Mouse (Mus musculus) hindbrain, embryonic 13.5 days (tissue): ENCODE results near the gene Ltb4r2. TPM values are rescaled to one million over a fixed set of nuclear protein-coding genes. Genes with fewer than 3 reads are reported as not detected.

Source experiments
- ATAC-seq: fragments of 200-750 bp; cut with Nextera tagmentation; 2 replicates; pipeline ENCODE4 v1.8.0; 2017; ENCODE audit warnings: moderate TSS enrichment; ENCODE audit not compliant: low FRiP score
- H3K27ac ChIP-seq: fragments of 300-500 bp; sonication (generic); 2 replicates; pipeline ENCODE4 v1.5.1; 2015; ENCODE audit warnings: inconsistent platforms, mild to moderate bottlenecking, moderate library complexity
- H3K27me3 ChIP-seq: fragments of 300-500 bp; sonication (generic); 2 replicates; pipeline ENCODE4 v1.6.1; 2015; ENCODE audit warnings: mild to moderate bottlenecking, inconsistent platforms
- H3K36me3 ChIP-seq: fragments of 300-500 bp; sonication (generic); 2 replicates; pipeline ENCODE4 v1.6.1; 2015; ENCODE audit warnings: mild to moderate bottlenecking, inconsistent platforms
- H3K4me1 ChIP-seq: fragments of 300-500 bp; sonication (generic); replicated peaks from 2 replicates; pipeline ENCODE4 v1.6.1; 2015; ENCODE audit warnings: inconsistent platforms
- H3K4me2 ChIP-seq: fragments of 300-500 bp; sonication (generic); 2 replicates; pipeline ENCODE4 v1.6.1; 2015; ENCODE audit warnings: inconsistent platforms, mild to moderate bottlenecking, moderate library complexity
- H3K4me3 ChIP-seq: fragments of 300-500 bp; sonication (generic); 2 replicates; pipeline ENCODE4 v1.5.1; 2015; ENCODE audit warnings: mild to moderate bottlenecking, inconsistent platforms
- H3K9ac ChIP-seq: fragments of 300-500 bp; sonication (generic); 2 replicates; pipeline ENCODE4 v1.6.1; 2015; ENCODE audit warnings: mild to moderate bottlenecking, inconsistent platforms
- H3K9me3 ChIP-seq: fragments of 300-500 bp; sonication (generic); 2 replicates; pipeline ENCODE4 v1.6.1; 2016; ENCODE audit warnings: inconsistent platforms
- WGBS: fragments of 180-500 bp; shearing (Covaris S2); methylation state at CpG from one replicate; pipeline ENCODE4 v1.1.7; 2015; 5-methylcytosine and 5-hydroxymethylcytosine counted together
- polyA plus RNA-seq: library from polyadenylated mRNA; unstranded; fragments of >200 nt; fragmentation: Nextera tagmentation; extraction: Ambion mirVana; gene quantifications from 2 replicates; pipeline ENCODE4 v1.2.1, GENCODE M21; 2015

The Ltb4r2 gene
- polyA plus RNA-seq, 1 experiment from 2014 or later: 0.56 TPM

DNA sequence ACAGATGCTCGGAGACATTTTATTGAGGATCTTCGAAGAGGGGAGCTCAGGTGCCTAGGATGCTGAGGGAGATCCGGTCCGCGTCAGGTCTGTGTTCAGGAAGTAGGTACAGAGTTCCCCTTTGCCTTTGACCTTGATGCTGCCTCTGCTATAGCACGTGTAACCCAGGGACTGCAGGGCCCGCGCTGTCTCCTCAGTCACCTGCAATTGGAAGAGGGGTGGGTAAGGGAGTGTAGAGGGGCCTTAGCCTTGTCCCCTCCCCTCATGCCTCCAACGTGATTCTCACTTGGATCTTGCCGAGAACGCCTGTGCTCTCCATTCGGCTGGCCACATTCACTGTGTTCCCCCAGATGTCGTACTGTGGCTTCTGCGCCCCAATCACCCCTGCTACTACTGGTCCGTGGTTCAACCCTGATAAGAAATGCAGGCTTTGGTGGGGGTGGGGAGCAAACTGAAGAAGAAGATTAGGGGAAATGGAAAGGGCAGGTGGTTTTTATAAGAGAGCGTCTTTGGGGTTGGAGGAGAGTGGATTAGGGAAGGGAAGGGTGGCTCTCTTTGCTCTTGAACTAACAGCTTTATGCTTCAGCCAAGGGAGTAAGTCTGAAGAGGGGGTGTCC is 8.0 kb downstream of the Ltb4r2 start:
- Histone ChIP-seq H3K27ac (no peak overlapping the region), H3K36me3 (no peaks in the 10 kb centered on the region), H3K9me3 (no peaks in the 10 kb centered on the region), H3K9ac (no peak overlapping the region), H3K27me3 (peaks cover 89% of the 10 kb centered on the region), H3K4me1 (peaks cover 10% of the 10 kb centered on the region), H3K4me3 (no peak overlapping the region), H3K4me2 (no peak overlapping the region)
- 80% methylated on average over 16 of the region's 16 CpGs for WGBS
- no peak for ATAC-seq

DNA sequence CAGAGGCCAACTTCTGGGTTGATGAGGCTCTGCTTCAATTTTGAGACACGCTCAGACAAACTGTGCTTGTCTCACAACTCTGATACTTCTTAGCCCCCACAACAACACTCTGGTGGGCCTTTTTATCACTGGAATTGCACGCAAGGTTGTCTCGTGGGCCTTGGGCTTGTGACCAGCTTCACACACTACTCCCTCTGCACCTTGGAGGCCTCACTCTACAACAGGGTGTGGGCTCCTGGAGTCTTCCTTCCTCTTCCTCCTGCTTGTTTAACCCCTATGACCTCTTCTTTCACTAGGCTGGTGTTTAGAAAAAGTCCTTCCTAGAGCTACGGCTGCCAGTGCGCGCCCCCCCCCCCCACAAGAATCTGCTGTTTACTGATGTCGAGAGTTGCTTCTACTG is 15.5 kb downstream of the Ltb4r2 start:
- Histone ChIP-seq H3K4me1 (peaks cover 4% of the 10 kb centered on the region; the same call in 1 of the 2 replicates), H3K27me3 (peaks cover 48% of the 10 kb centered on the region), H3K36me3 (no peaks in the 10 kb centered on the region), H3K9me3 (no peaks in the 10 kb centered on the region), H3K4me2 (no peak overlapping the region), H3K27ac (no peak overlapping the region), H3K4me3 (no peak overlapping the region), H3K9ac (no peak overlapping the region)
- no peak for ATAC-seq
- whole genome bisulfite sequencing: 66% methylated on average over 7 of the region's 7 CpGs

DNA sequence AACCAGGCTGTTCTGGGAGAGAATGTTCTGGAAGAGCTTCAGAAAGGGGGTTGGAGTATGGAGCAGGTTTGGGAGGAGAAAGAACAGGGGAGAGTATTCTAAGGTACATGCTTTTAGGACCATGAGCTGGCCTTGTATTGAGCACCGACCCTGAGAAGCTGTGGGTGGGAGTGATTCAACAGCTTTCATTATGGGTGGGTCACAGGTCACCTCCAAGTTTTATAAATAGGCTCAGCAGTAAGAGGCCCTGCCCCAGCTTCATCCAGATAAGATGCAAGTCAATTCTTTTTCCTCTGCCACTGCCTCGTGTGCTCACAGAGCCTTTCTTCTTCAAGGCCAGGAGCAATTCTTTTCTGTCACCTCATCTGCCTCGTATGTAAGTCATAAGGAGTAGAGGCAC is 15.9 kb downstream of the Ltb4r2 start:
- no peak for ATAC-seq
- Histone ChIP-seq H3K4me3 (no peak overlapping the region), H3K4me1 (peaks cover 6% of the 10 kb centered on the region; the same call in 1 of the 2 replicates), H3K36me3 (no peaks in the 10 kb centered on the region), H3K4me2 (no peak overlapping the region), H3K9ac (no peak overlapping the region), H3K9me3 (no peaks in the 10 kb centered on the region), H3K27ac (no peak overlapping the region), H3K27me3 (peaks cover 48% of the 10 kb centered on the region)
- 45% methylated on average over 3 of the region's 3 CpGs for WGBS

DNA sequence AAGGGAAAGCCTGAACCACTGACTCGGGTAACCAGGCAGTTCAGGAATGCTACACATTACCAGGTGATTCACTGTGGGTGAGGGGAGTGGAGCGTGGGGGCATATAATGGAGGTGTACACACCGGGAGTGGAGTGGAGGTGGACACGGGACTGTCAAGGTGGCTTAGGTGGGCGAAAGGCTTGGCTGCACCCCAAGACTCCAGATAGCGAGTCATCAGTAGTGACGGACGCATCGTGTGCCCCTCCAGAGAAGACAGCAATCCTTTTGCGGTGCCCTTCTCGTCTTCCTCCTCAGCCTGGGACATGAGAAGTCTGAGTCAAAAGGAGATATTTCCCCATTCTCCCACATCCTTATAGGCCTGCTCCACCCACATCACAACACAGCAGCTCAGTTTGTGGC is 16.6 kb downstream of the Ltb4r2 start:
- H3K4me3 ChIP-seq: no peak overlapping the region
- WGBS: 87% methylated on average over 11 of the region's 11 CpGs
- H3K36me3 ChIP-seq: no peaks in the 10 kb centered on the region
- no peak overlapping the region for H3K27ac ChIP-seq
- H3K4me2 ChIP-seq: no peak overlapping the region
- ATAC-seq: no peak
- H3K9me3 ChIP-seq: no peaks in the 10 kb centered on the region
- no peak overlapping the region for H3K9ac ChIP-seq
- H3K4me1 ChIP-seq: peaks cover 6% of the 10 kb centered on the region; the same call in 1 of the 2 replicates
- H3K27me3 ChIP-seq: peaks cover 48% of the 10 kb centered on the region

DNA sequence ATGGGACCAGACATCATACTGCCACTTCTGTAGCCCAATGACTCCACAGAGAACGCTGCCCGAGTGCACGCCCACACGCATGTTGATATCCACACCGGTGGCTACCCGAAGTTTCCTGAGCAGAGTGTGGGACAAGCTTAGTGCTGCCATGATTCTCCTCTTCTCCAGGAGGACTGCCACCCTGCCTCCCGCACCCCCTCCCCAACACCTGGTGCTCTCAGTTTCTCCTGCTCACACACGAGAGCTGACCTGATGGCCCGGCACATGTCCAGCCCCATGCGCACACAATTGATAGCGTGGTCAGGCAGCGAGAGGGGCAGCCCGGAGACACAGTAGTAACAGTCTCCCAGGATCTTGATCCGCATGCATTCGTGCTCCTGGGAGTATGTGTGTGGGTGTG is 17.5 kb downstream of the Ltb4r2 start:
- no peaks in the 10 kb centered on the region for H3K9me3 ChIP-seq

DNA sequence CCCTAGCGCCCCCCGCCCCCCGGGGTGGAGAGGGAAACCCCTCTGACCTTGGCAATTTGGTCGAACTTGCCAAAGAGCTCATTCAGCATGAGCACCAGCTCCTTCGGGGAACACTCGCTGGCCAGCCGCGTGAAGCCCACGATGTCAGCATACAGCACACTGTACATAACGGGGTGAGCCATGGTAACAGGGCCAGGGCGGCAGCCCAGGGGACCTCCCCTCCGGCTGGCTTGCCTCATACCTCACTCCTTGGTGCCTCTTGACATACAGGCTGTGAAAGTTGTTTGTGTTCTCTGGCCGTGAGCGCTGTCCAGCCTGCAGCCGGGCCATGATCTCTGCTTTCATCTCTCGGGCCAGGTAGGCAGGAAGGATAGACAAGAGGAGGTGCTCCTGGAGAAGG is 18.4 kb downstream of the Ltb4r2 start:
- Histone ChIP-seq H3K4me1 (peaks cover 17% of the 10 kb centered on the region), H3K9ac (no peak overlapping the region), H3K27me3 (peaks cover 56% of the 10 kb centered on the region), H3K4me2 (no peak overlapping the region), H3K36me3 (no peaks in the 10 kb centered on the region), H3K4me3 (no peak overlapping the region), H3K9me3 (no peaks in the 10 kb centered on the region), H3K27ac (no peak overlapping the region)
- ATAC-seq: no peak
- WGBS: 67% methylated on average over 16 of the region's 16 CpGs

More for the DNA sequence above, 17.5 kb downstream of the Ltb4r2 start:
- Histone ChIP-seq H3K9ac (no peak overlapping the region), H3K4me3 (no peak overlapping the region), H3K27me3 (peaks cover 52% of the 10 kb centered on the region), H3K4me1 (peaks cover 15% of the 10 kb centered on the region), H3K4me2 (no peak overlapping the region), H3K27ac (no peak overlapping the region), H3K36me3 (no peaks in the 10 kb centered on the region)
- WGBS: 92% methylated on average over 15 of the region's 15 CpGs
- ATAC-seq: no peak

DNA sequence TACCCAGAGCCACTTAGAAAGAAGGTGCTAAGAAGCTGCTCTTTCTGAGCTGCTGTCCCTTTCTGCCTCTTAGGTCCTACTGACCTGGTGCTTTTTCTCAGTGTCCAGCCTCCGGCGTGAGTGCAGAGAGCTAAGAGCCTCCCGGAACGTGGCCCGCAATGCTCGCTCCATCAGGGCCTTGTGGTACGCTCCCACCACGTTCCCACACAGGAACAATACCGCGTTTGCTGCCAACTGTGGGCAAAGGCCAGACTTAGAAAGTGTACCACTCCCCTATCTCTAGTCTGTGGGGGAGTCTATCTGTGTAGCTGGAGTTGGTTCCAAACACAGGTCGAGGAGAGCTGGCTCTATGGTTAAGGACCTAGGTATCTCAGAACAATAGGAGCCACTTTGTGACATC is 19.5 kb downstream of the Ltb4r2 start:
- Histone ChIP-seq H3K4me2 (no peak overlapping the region), H3K9ac (no peak overlapping the region), H3K4me1 (peaks cover 17% of the 10 kb centered on the region), H3K9me3 (no peaks in the 10 kb centered on the region), H3K4me3 (no peak overlapping the region), H3K27ac (no peak overlapping the region), H3K27me3 (peaks cover 62% of the 10 kb centered on the region), H3K36me3 (no peaks in the 10 kb centered on the region)
- WGBS: 87% methylated on average over 11 of the region's 11 CpGs
- ATAC-seq: 0 out of 2 replicates have a peak, but pooled peaks have one; percentile 19

DNA sequence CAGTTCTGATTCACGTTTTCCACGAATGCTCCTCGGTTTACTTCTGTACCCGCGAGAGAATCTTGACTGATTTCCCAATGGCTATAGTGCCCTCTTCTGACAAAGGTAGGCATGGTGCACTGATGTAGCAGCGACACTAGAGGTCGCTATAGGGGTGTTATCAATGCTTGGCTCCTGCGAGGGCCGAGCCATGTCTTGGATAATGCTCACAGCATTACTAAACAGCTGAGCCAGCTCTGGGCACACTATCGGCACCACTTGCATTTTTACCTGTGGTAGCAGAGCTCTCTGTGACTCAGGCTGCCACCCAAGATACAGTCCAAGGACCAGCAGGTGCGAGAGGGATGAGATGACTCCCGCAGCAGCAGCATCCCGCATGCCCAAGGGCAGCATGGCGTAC is 20.1 kb downstream of the Ltb4r2 start:
- peak overlapping the region; percentile 48 for H3K4me2 ChIP-seq
- no peaks in the 10 kb centered on the region for H3K9me3 ChIP-seq
- H3K9ac ChIP-seq: peak overlapping the region; percentile 46; the same call in 1 of the 2 replicates
- H3K4me3 ChIP-seq: peak overlapping the region; percentile 21; the same call in 1 of the 2 replicates
- peak; percentile 87 for ATAC-seq
- H3K36me3 ChIP-seq: no peaks in the 10 kb centered on the region
- H3K4me1 ChIP-seq: peaks cover 17% of the 10 kb centered on the region
- no peak overlapping the region for H3K27ac ChIP-seq
- H3K27me3 ChIP-seq: peaks cover 68% of the 10 kb centered on the region
- WGBS: 14% methylated on average over 14 of the region's 14 CpGs

DNA sequence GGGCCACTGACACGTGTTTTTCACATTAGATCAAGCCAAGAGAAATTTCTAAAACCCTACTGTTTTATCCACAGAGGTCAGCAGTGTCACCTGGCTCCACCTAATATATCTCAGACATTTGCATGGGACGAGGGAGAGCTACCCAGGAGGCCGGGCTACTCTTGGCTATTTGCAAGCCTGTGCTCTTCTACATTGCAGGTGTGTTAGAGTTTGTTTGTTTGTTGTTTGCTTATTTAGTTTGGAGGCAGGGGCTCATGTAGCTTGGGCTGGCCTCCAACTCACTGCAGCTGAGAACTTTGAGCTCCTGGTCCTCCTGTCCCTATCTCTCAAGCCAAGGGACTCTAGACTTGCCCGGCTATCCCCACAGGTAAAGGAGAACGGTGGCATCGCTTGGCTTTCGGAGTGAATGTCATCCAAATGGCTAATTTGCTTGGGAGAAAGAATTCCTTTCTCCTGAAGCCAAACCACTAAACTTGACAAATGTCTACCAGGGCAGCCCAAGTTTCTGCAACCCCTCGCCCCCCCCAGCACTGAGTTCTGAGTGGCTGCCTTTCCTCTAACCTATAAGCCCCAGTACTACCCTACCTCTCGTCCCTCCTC is 21.2 kb downstream of the Ltb4r2 start:
- H3K9me3 ChIP-seq: no peaks in the 10 kb centered on the region
- H3K4me2 ChIP-seq: peak overlapping the region; percentile 49
- ATAC-seq: no peak
- H3K36me3 ChIP-seq: no peaks in the 10 kb centered on the region
- peaks cover 79% of the 10 kb centered on the region for H3K27me3 ChIP-seq
- WGBS: 53% methylated on average over 9 of the region's 9 CpGs
- H3K27ac ChIP-seq: no peak overlapping the region
- peak overlapping the region; percentile 11; the same call in 1 of the 2 replicates for H3K4me3 ChIP-seq
- H3K9ac ChIP-seq: no peak overlapping the region
- H3K4me1 ChIP-seq: peaks cover 17% of the 10 kb centered on the region

DNA sequence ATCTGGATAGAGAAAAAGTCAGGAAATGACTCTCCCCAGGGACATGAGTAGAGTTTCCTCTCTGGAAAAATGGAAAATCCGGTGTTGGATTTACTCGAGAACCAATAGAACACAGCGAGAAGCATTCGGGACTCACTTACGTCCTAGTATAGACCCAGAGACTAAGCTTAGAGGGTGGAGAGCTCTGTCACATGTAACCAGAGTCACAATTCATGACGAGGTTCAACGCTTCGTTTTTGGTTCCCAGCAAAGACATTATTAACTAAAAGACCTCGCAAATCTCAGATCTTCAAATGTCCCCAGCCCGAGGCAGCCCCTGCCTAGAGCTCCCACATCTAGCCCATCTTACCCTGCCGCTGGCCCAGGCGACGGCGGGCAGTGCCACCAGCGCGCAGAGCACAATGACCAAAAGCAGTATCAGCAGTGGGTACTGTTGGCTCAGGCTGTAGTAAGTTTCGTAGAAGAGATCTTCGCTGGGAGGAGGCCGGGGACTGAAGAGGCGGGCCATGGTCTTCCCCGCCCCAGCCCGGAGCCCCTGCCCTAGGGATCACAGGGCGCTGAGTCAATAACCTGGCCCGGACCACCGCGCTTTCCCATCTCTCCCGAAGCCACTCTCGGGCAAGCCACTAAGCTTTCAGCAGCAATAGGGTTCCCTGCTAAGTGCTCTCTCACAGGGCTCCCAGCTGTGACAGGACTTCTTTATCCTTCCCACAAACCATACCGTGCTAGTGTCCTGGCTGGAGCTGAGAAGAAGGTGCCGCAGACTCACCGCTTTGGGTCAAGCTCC is 22.1 kb downstream of the Ltb4r2 start:
- Histone ChIP-seq H3K27me3 (peaks cover 88% of the 10 kb centered on the region), H3K4me1 (peaks cover 22% of the 10 kb centered on the region), H3K9me3 (no peaks in the 10 kb centered on the region), H3K27ac (peak overlapping the region; percentile 30; the same call in 1 of the 2 replicates), H3K9ac (peak overlapping the region; percentile 46), H3K4me3 (peak overlapping the region; percentile 31), H3K36me3 (no peaks in the 10 kb centered on the region), H3K4me2 (peak overlapping the region; percentile 49)
- WGBS: 1% methylated on average over 31 of the region's 31 CpGs
- no peak for ATAC-seq

DNA sequence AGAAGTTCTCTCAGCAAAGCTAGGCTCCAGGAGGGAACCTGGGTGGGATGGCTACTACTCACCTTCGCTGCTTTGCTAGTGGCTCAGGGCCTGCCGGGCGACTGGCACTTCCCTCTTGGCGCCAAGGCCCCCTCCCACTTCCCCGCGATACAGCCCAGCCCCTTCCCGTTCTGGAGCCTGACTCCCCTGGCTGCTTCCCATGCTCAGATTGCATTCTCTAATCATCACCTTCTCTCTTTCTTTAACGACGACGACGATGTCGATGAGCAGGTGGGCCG is 22.7 kb downstream of the Ltb4r2 start, which contains the start of gene Adcy4:
Gene Adcy4, minus strand, starts transcription at position 138 of the 278 bp plus-strand sequence.
- peak within 1 kb of the TSS; percentile 30; the same call in 1 of the 2 replicates for H3K27ac ChIP-seq
- WGBS: 2% methylated on average over 13 of the region's 13 CpGs
- H3K9ac ChIP-seq: peak within 1 kb of the TSS; percentile 46
- peaks cover 92% of the 10 kb centered on the region for H3K27me3 ChIP-seq
- H3K36me3 ChIP-seq: no peaks in the 10 kb centered on the region
- ATAC-seq: no peak
- peaks cover 26% of the 10 kb centered on the region for H3K4me1 ChIP-seq
- H3K4me3 ChIP-seq: peak within 1 kb of the TSS; percentile 31
- H3K9me3 ChIP-seq: no peaks in the 10 kb centered on the region
- peak within 1 kb of the TSS; percentile 49 for H3K4me2 ChIP-seq

DNA sequence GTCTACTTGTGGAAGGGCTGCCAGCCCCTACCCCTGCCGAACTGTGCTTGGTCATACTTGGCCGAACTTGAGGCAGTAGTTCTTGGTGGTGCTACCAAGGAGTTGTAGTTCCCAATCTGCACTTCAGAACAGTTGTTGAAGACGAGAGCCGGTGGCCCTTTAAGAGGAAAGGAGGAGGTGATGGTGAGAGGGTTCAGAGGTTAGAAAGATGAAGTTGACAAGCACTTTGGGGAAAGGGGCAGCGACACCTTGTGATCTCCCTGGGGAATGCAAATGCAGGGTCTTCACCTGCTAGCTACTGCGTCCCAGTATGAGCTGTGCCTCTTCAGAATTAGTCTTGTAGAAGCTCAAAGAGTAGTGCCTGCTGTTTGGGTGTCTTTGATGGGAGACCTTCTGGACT is 24.0 kb downstream of the Ltb4r2 start:
- H3K4me1 ChIP-seq: peaks cover 26% of the 10 kb centered on the region
- 21% methylated on average over 6 of the region's 6 CpGs for WGBS
- H3K27me3 ChIP-seq: peaks cover 97% of the 10 kb centered on the region
- H3K9me3 ChIP-seq: no peaks in the 10 kb centered on the region
- no peak overlapping the region for H3K4me2 ChIP-seq
- H3K27ac ChIP-seq: no peak overlapping the region
- ATAC-seq: no peak
- H3K36me3 ChIP-seq: no peaks in the 10 kb centered on the region
- no peak overlapping the region for H3K4me3 ChIP-seq
- no peak overlapping the region for H3K9ac ChIP-seq
